Mouse (Mus musculus) embryonic facial prominence, embryonic 15.5 days (tissue): ENCODE measurements around the gene Tdg. TPM values are rescaled to one million over a fixed set of nuclear protein-coding genes. Genes with fewer than 3 reads are reported as not detected.

Experiments
- ATAC-seq: fragments of 200-750 bp; cut with Nextera tagmentation; 2 replicates; pipeline ENCODE4 v1.8.0; 2017; ENCODE audit warnings: low read depth, moderate TSS enrichment; ENCODE audit not compliant: insufficient number of reproducible peaks, low FRiP score, low TSS enrichment
- H3K27ac ChIP-seq: fragments of 300-500 bp; sonication (generic); replicated peaks from 2 replicates; pipeline ENCODE4 v1.5.1; 2015; ENCODE audit warnings: mild to moderate bottlenecking, inconsistent platforms
- H3K27me3 ChIP-seq: fragments of 300-500 bp; sonication (generic); 2 replicates; pipeline ENCODE4 v1.6.1; 2015; ENCODE audit warnings: inconsistent platforms
- H3K36me3 ChIP-seq: fragments of 300-500 bp; sonication (generic); 2 replicates; pipeline ENCODE4 v1.6.1; 2015; ENCODE audit warnings: mild to moderate bottlenecking, inconsistent platforms
- H3K4me1 ChIP-seq: fragments of 300-500 bp; sonication (generic); 2 replicates; pipeline ENCODE4 v1.6.1; 2015; ENCODE audit warnings: inconsistent platforms
- H3K4me2 ChIP-seq: fragments of 300-500 bp; sonication (generic); replicated peaks from 2 replicates; pipeline ENCODE4 v1.6.1; 2015; ENCODE audit warnings: mild to moderate bottlenecking, inconsistent platforms
- H3K4me3 ChIP-seq: fragments of 300-500 bp; sonication (generic); replicated peaks from 2 replicates; pipeline ENCODE4 v1.5.1; 2015; ENCODE audit warnings: mild to moderate bottlenecking, inconsistent platforms
- H3K9ac ChIP-seq: fragments of 300-500 bp; sonication (generic); 2 replicates; pipeline ENCODE4 v1.6.1; 2015; ENCODE audit warnings: inconsistent platforms
- H3K9me3 ChIP-seq: fragments of 300-500 bp; sonication (generic); replicated peaks from 2 replicates; pipeline ENCODE4 v1.6.1; 2016; ENCODE audit warnings: inconsistent platforms
- WGBS: fragments of 180-500 bp; shearing (Covaris S2); methylation state at CpG from one replicate; pipeline ENCODE4 v1.1.7; 2015; 5-methylcytosine and 5-hydroxymethylcytosine counted together
- polyA plus RNA-seq: library from polyadenylated mRNA; unstranded; fragments of >200 nt; fragmentation: Nextera tagmentation; extraction: Ambion mirVana; gene quantifications from 2 replicates; pipeline ENCODE4 v1.2.1, GENCODE M21; 2015

The Tdg gene
- polyA plus RNA-seq, 1 experiment from 2014 or later: 117 TPM

GRCm38 (mm10) chr10:82696453-82697079 lies 66.9 kb downstream of the Tdg start:
- no peaks in the 10 kb centered on the region for H3K27me3 ChIP-seq
- H3K4me3 ChIP-seq: no peak overlapping the region
- no peak overlapping the region for H3K9ac ChIP-seq
- 73% methylated on average over 4 of the region's 4 CpGs for WGBS
- H3K4me2 ChIP-seq: no peak overlapping the region
- no peaks in the 10 kb centered on the region for H3K36me3 ChIP-seq
- peaks cover 12% of the 10 kb centered on the region for H3K4me1 ChIP-seq
- H3K9me3 ChIP-seq: no peaks in the 10 kb centered on the region
- H3K27ac ChIP-seq: no peak overlapping the region
- ATAC-seq: no peak

GRCm38 (mm10) chr10:82697305-82697898 lies 67.8 kb downstream of the Tdg start:
- Histone ChIP-seq H3K4me1 (peaks cover 12% of the 10 kb centered on the region), H3K4me2 (no peak overlapping the region), H3K27me3 (no peaks in the 10 kb centered on the region), H3K27ac (no peak overlapping the region), H3K36me3 (no peaks in the 10 kb centered on the region; the same call in 1 of the 2 replicates), H3K9ac (no peak overlapping the region), H3K9me3 (no peaks in the 10 kb centered on the region), H3K4me3 (no peak overlapping the region)
- ATAC-seq: no peak
- 76% methylated on average over 3 of the region's 3 CpGs for WGBS

GRCm38 (mm10) chr10:82698712-82699261 lies 69.2 kb downstream of the Tdg start:
- no peaks in the 10 kb centered on the region for H3K9me3 ChIP-seq
- H3K4me1 ChIP-seq: peaks cover 12% of the 10 kb centered on the region
- WGBS: 1% methylated on average over 42 of the region's 42 CpGs
- H3K27ac ChIP-seq: peak overlapping the region; percentile 87
- peak overlapping the region; percentile 92 for H3K4me3 ChIP-seq
- H3K9ac ChIP-seq: peak overlapping the region; percentile 63
- H3K36me3 ChIP-seq: no peaks in the 10 kb centered on the region; the same call in 1 of the 2 replicates
- peak overlapping the region; percentile 64 for H3K4me2 ChIP-seq
- no peaks in the 10 kb centered on the region for H3K27me3 ChIP-seq
- peak; percentile 97 for ATAC-seq

- ATAC-seq: peak; percentile 72
- WGBS: under 1% methylated on average over 57 of the region's 59 CpGs
- Histone ChIP-seq H3K4me1 (peaks cover 12% of the 10 kb centered on the region), H3K36me3 (peaks cover 4% of the 10 kb centered on the region; the same call in 1 of the 2 replicates), H3K4me3 (peak overlapping the region; percentile 92), H3K27ac (peak overlapping the region; percentile 87), H3K9me3 (no peaks in the 10 kb centered on the region), H3K4me2 (peak overlapping the region; percentile 64), H3K9ac (peak overlapping the region; percentile 63), H3K27me3 (no peaks in the 10 kb centered on the region)
Measured at GRCm38 (mm10) chr10:82699296-82699941, 69.8 kb downstream of the Tdg start.

Other genes starting within 250 kb of the Tdg start
- gene Gm1553, start 137.2 kb upstream of the Tdg start, polyA plus RNA-seq: not detected in 2 replicates
- gene 1190007I07Rik, start 6.6 kb upstream of the Tdg start, polyA plus RNA-seq: 30.5 and 31.9 TPM in 2 replicates
- gene Glt8d2, start 60.8 kb downstream of the Tdg start, polyA plus RNA-seq: 21.5 and 21.6 TPM in 2 replicates
- 45.8 and 46.6 TPM in 2 replicates for gene Hcfc2, start 66.3 kb downstream of the Tdg start, polyA plus RNA-seq
- gene Nfyb, start 134.3 kb downstream of the Tdg start, polyA plus RNA-seq: 42.2 and 42.4 TPM in 2 replicates
- 74.3 and 78.9 TPM in 2 replicates for gene Txnrd1, start 204.1 kb downstream of the Tdg start, polyA plus RNA-seq
- gene Eid3, start 236.8 kb downstream of the Tdg start, polyA plus RNA-seq: 0.55 and 0.65 TPM in 2 replicates